Mouse (Mus musculus) B cell, adult 2 months (primary cell): ENCODE data around the gene Caap1.

ENCODE experiments used
- DNase-seq, 2 experiments: peaks; one replicate each; pipeline ENCODE4 v3.0.0; 2022

Gene Caap1

DNA sequence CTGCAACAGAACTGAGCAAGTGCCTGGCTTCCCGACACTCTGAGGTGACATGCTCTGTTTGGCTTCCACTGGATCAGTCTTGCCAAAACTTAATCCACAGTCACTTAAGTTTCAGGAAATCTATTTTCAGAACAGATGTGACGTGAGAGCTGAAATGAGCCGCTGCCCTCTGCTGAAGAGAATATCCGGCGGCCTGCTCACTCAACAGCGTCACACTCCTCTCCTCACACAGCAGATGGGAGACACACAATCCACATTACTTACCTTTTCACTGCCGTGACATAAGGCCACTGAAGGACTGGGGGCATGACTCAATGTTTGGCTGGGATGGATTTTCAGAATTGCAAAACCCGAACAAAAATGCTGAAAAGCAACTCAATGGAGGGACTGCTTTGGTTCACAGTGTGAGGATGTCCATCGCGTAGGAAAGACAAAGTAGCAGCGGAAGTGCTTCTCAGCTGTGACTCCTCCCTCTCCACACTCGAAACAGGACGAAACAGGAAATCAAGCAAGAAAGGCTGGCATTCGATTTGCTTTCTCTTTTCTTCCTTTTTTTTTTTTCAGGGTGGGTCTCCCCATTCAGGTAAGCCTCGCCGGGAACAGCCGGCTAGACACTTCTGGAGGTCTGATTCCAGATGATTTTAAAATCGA, 79.7 kb downstream of the Caap1 start:
- DNase-seq, result no peak

GRCm38 (mm10) chr4:94473286-94473685, 83.3 kb downstream of the Caap1 start:
- no peak for DNase-seq

DNA sequence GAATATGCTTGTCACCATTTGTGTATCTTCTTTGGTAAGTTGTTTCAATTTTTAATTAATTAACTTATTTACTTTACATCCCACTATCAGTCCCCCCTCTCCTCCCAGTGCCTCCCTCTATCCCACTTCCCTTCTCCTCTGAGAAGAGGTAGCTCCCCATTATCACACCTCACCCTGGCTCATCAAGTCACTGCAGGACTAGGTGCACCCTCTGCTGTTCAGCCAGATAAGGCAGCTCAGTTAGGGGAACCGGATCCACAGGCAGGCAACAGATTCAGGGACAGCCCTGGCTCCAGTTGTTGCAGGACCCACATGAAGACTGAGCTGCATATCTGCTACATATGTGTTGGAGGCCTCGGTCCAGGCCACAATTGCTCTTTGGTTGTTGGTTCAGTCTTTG, 97.2 kb downstream of the Caap1 start:
- no peak for DNase-seq

DNA sequence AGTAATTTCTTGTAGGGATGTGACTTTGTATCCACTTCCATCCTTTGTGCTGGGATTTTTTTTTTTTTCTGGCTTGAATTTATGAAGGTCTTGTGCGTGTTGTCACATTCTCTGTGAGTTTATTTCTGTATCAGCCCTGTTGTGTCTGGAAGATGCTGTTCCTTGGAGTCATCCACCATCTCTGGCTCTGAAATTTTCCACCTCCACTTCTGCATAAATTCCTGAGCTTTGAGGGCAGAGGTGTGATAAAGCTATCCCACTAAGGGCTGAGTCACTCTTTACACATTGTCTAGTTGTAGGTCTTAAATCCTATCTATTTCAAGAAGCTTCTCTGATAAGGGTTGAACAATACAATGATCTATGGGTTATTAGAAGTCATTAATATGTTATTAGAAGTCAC, 101.7 kb downstream of the Caap1 start:
- DNase-seq, result no peak
